Mouse (Mus musculus) liver, embryonic 12.5 days (tissue): ENCODE results near the gene Olfr777. TPM values are rescaled to one million over a fixed set of nuclear protein-coding genes. Genes with fewer than 3 reads are reported as not detected.
"Not testable (repeated sequence)": the region's sequence is repeated elsewhere in the genome, so short reads cannot be mapped to it uniquely, and the experiment has no call there.

Experiments
- ATAC-seq: fragments of 200-750 bp; cut with Nextera tagmentation; 2 replicates; pipeline ENCODE4 v1.8.0; 2017; ENCODE audit warnings: moderate number of reproducible peaks, mild to moderate bottlenecking, moderate library complexity
- H3K27ac ChIP-seq: fragments of 300-500 bp; sonication (generic); 2 replicates; pipeline ENCODE4 v1.5.1; 2016; ENCODE audit warnings: mild to moderate bottlenecking
- H3K27me3 ChIP-seq: fragments of 300-500 bp; sonication (generic); replicated peaks from 2 replicates; pipeline ENCODE4 v1.6.1; 2016; ENCODE audit warnings: mild to moderate bottlenecking, moderate library complexity
- H3K36me3 ChIP-seq: fragments of 300-500 bp; sonication (generic); 2 replicates; pipeline ENCODE4 v1.6.1; 2016; ENCODE audit warnings: mild to moderate bottlenecking, moderate library complexity
- H3K4me1 ChIP-seq: fragments of 300-500 bp; sonication (generic); 2 replicates; pipeline ENCODE4 v1.6.1; 2016
- H3K4me2 ChIP-seq: fragments of 300-500 bp; sonication (generic); 2 replicates; pipeline ENCODE4 v1.6.1; 2016; ENCODE audit warnings: mild to moderate bottlenecking, moderate library complexity
- H3K4me3 ChIP-seq: fragments of 300-500 bp; sonication (generic); 2 replicates; pipeline ENCODE4 v1.5.1; 2016; ENCODE audit warnings: mild to moderate bottlenecking, moderate library complexity
- H3K9ac ChIP-seq: fragments of 300-500 bp; sonication (generic); 2 replicates; pipeline ENCODE4 v1.6.1; 2016; ENCODE audit warnings: mild to moderate bottlenecking, moderate library complexity
- H3K9me3 ChIP-seq: fragments of 300-500 bp; sonication (generic); replicated peaks from 2 replicates; pipeline ENCODE4 v1.6.1; 2016; ENCODE audit warnings: mild to moderate bottlenecking, moderate library complexity
- WGBS: fragments of 180-500 bp; shearing (Covaris S2); methylation state at CpG from one replicate; pipeline ENCODE4 v1.1.7; 2016; ENCODE audit not compliant: insufficient replicate concordance; 5-methylcytosine and 5-hydroxymethylcytosine counted together
- polyA plus RNA-seq: library from polyadenylated mRNA; unstranded; fragments of >200 nt; fragmentation: Nextera tagmentation; extraction: Ambion mirVana; gene quantifications from 2 replicates; pipeline ENCODE4 v1.2.1, GENCODE M21; 2016

Olfr777 gene
- polyA plus RNA-seq = not detected in 2 replicates

DNA sequence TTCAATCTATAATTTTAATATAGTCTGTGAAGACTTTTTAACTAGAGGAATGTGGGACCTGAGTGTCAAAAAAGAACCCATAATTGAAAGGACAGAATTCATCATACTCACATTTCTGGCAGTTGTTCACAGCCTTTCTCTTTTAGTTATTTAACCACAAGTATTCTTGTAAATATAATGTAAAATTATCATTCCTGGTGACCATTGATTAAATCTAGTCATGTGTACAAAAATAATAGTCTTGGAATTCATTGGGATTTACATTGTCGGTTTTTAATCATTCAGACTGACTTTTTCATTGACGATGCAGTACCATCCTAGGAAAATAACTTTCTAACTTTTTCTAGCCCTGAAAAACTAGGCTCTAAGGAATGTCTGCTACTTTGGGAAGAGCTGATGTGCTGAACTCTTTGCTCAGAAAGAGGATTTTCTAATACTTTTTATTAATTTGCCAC is at the start of gene Olfr777:
Gene Olfr777 (minus strand): TSS at position 405 of the 455 bp plus-strand sequence.
- WGBS = 67% methylated on average over 2 of the region's 2 CpGs
- H3K36me3 ChIP-seq = no peaks in the 10 kb centered on the region
- no peak within 1 kb of the TSS for H3K4me2 ChIP-seq
- no peaks in the 10 kb centered on the region for H3K27me3 ChIP-seq
- H3K9ac ChIP-seq = no peak within 1 kb of the TSS
- no peak within 1 kb of the TSS for H3K4me3 ChIP-seq
- no peak for ATAC-seq
- H3K9me3 ChIP-seq = no peaks in the 10 kb centered on the region
- no peak within 1 kb of the TSS for H3K27ac ChIP-seq
- H3K4me1 ChIP-seq = no peaks in the 10 kb centered on the region

- Histone ChIP-seq H3K36me3 (no peaks in the 10 kb centered on the region), H3K27ac (no peak within 1 kb of the TSS), H3K9me3 (no peaks in the 10 kb centered on the region), H3K4me1 (no peaks in the 10 kb centered on the region), H3K27me3 (no peaks in the 10 kb centered on the region), H3K4me3 (no peak within 1 kb of the TSS), H3K4me2 (no peak within 1 kb of the TSS), H3K9ac (no peak within 1 kb of the TSS)
- 53% methylated on average over 3 of the region's 3 CpGs for WGBS
- no peak for ATAC-seq
Measured at GRCm38 (mm10) chr10:129317817-129318216, 46.5 kb upstream of the Olfr777 start, which contains the start of gene Olfr780. Gene Olfr780, plus strand, starts transcription at chr10:129318117.

- H3K4me3 ChIP-seq, H3K4me1 ChIP-seq, H3K27me3 ChIP-seq, H3K9ac ChIP-seq, ATAC-seq, H3K36me3 ChIP-seq, H3K27ac ChIP-seq, H3K9me3 ChIP-seq, H3K4me2 ChIP-seq: not testable (repeated sequence)
- no CpG with 5 or more reads among the region's 1 CpGs for WGBS
Measured at GRCm38 (mm10) chr10:129313521-129313920, 42.2 kb upstream of the Olfr777 start.

GRCm38 (mm10) chr10:129312973-129313372 is 41.7 kb upstream of the Olfr777 start:
- not testable (repeated sequence) for H3K36me3 ChIP-seq, H3K4me2 ChIP-seq, ATAC-seq, H3K9ac ChIP-seq, H3K27ac ChIP-seq, H3K4me3 ChIP-seq, H3K9me3 ChIP-seq, H3K4me1 ChIP-seq, H3K27me3 ChIP-seq
- WGBS = 33% methylated on average over 1 of the region's 1 CpGs

DNA sequence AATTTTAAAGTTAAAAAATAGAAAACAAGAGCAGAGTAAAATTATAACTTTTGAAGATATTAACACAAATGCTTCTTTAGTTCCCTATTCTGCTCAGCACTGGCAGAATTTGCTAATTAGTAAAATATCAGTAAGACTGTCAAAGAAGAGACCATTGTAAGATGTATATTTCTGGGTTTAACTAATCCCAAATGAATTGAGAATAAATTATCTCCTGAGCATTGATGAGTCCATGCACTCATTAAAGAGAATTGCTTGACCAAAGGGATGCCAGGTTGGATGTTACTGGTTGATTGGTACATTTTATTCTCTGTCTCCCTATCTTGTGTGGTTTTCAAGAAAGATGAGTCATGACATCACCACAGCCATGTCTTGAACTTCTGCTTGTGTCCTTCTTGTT is 12.5 kb downstream of the Olfr777 start, which contains the start of gene Olfr776:
Gene Olfr776 (plus strand): TSS at position 301 of the 400 bp plus-strand sequence.
- Histone ChIP-seq H3K4me2 (no peak within 1 kb of the TSS), H3K9ac (no peak within 1 kb of the TSS), H3K9me3 (no peaks in the 10 kb centered on the region), H3K4me1 (no peaks in the 10 kb centered on the region), H3K27ac (no peak within 1 kb of the TSS), H3K27me3 (no peaks in the 10 kb centered on the region), H3K4me3 (no peak within 1 kb of the TSS), H3K36me3 (no peaks in the 10 kb centered on the region)
- no peak for ATAC-seq

- no peaks in the 10 kb centered on the region for H3K27me3 ChIP-seq
Measured at GRCm38 (mm10) chr10:129248112-129248511, 23.2 kb downstream of the Olfr777 start, which contains the start of gene Olfr775. Gene Olfr775, plus strand, starts transcription at chr10:129248412.

DNA sequence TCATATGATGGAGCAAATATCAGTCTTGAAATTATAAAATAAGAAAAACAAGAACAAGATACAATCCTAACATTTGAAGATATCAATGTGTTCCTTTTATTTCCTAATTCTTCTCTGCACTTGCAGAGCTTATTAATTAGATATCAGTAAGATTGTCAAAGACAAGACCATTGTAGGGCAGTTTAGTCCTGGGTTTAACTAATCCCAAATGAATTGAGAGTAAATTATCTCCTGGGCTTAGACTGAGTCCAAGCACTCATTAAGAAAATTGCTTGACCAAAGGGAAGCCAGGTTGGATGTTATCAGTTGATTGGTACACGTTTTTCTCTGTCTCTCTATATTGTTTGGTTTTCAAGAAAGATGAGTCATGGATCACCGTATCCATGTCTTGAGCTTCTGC is 35.4 kb downstream of the Olfr777 start, which contains the start of gene Olfr774:
Gene Olfr774 (plus strand): TSS at position 301 of the 400 bp plus-strand sequence.
- H3K4me1 ChIP-seq = no peaks in the 10 kb centered on the region
- H3K36me3 ChIP-seq = no peaks in the 10 kb centered on the region
- no peak within 1 kb of the TSS for H3K4me2 ChIP-seq
- no peak within 1 kb of the TSS for H3K9ac ChIP-seq
- H3K27me3 ChIP-seq = no peaks in the 10 kb centered on the region
- WGBS = 44% methylated on average over 2 of the region's 2 CpGs
- H3K27ac ChIP-seq = no peak within 1 kb of the TSS
- ATAC-seq = no peak
- no peak within 1 kb of the TSS for H3K4me3 ChIP-seq
- peaks cover 9% of the 10 kb centered on the region for H3K9me3 ChIP-seq

More at GRCm38 (mm10) chr10:129248112-129248511, 23.2 kb downstream of the Olfr777 start, which contains the start of gene Olfr775:
- H3K36me3 ChIP-seq = no peaks in the 10 kb centered on the region
- H3K9me3 ChIP-seq = no peaks in the 10 kb centered on the region; the same call in 1 of the 2 replicates
- H3K4me1 ChIP-seq = no peaks in the 10 kb centered on the region
- H3K27ac ChIP-seq = no peak within 1 kb of the TSS
- ATAC-seq = no peak
- 46% methylated on average over 3 of the region's 3 CpGs for WGBS
- H3K4me2 ChIP-seq = no peak within 1 kb of the TSS
- no peak within 1 kb of the TSS for H3K4me3 ChIP-seq
- no peak within 1 kb of the TSS for H3K9ac ChIP-seq

DNA sequence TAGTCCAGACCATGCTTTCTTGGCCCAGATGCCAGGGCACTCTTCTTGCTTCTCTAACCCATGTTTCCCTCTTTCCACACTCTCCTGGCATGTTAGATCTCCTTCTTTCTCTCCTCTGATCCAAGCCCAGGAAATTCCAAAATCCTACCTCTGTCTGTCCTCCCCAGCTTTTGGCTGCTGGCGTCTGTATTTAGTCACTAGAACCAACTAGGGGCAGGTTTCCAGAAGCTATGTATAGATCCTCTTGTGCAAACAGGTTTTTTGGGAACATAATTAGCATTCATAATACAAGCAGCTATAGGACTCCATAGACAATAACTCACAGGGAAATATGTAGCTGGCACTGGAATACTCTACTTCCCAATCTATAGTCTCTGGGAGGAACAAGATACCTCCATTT is 40.5 kb downstream of the Olfr777 start:
- H3K36me3 ChIP-seq = no peaks in the 10 kb centered on the region
- no peaks in the 10 kb centered on the region for H3K27me3 ChIP-seq
- 63% methylated on average over 1 of the region's 1 CpGs for WGBS

More for the DNA sequence above, 40.5 kb downstream of the Olfr777 start:
- Histone ChIP-seq H3K4me1 (no peaks in the 10 kb centered on the region), H3K4me2 (no peak overlapping the region), H3K27ac (no peak overlapping the region), H3K4me3 (no peak overlapping the region), H3K9me3 (peaks cover 30% of the 10 kb centered on the region), H3K9ac (no peak overlapping the region)
- ATAC-seq = no peak

Other genes starting within 250 kb of the Olfr777 start
- gene Olfr764-ps1, start 231.6 kb downstream of the Olfr777 start, polyA plus RNA-seq = not detected in 2 replicates
- gene Olfr765, start 221.5 kb downstream of the Olfr777 start, polyA plus RNA-seq = not detected in 2 replicates
- gene Olfr766-ps1, start 202.5 kb downstream of the Olfr777 start, polyA plus RNA-seq = not detected in 2 replicates
- not detected in 2 replicates for gene Olfr767, start 188.6 kb downstream of the Olfr777 start, polyA plus RNA-seq
- gene Olfr768, start 172.1 kb downstream of the Olfr777 start, polyA plus RNA-seq = not detected in 2 replicates
- gene Olfr769, start 153.6 kb downstream of the Olfr777 start, polyA plus RNA-seq = not detected in 2 replicates
- gene Olfr770, start 132.5 kb downstream of the Olfr777 start, polyA plus RNA-seq = not detected in 2 replicates
- not detected in 2 replicates for gene Olfr771, start 106.7 kb downstream of the Olfr777 start, polyA plus RNA-seq
- gene Olfr772, start 93.6 kb downstream of the Olfr777 start, polyA plus RNA-seq = not detected in 2 replicates
- gene Olfr773, start 84.1 kb downstream of the Olfr777 start, polyA plus RNA-seq = not detected in 2 replicates
- not detected in 2 replicates for gene Olfr774, start 35.3 kb downstream of the Olfr777 start, polyA plus RNA-seq
- not detected in 2 replicates for gene Olfr775, start 23.1 kb downstream of the Olfr777 start, polyA plus RNA-seq
- gene Olfr776, start 12.4 kb downstream of the Olfr777 start, polyA plus RNA-seq = not detected in 2 replicates
- not detected in 2 replicates for gene Olfr780, start 46.6 kb upstream of the Olfr777 start, polyA plus RNA-seq
- not detected in 2 replicates for gene Olfr781, start 57.4 kb upstream of the Olfr777 start, polyA plus RNA-seq
- not detected in 2 replicates for gene Olfr782, start 77.4 kb upstream of the Olfr777 start, polyA plus RNA-seq
- not detected in 2 replicates for gene Olfr784, start 112.6 kb upstream of the Olfr777 start, polyA plus RNA-seq
- gene Olfr785, start 133.9 kb upstream of the Olfr777 start, polyA plus RNA-seq = not detected in 2 replicates
- not detected in 2 replicates for gene Olfr786, start 155.8 kb upstream of the Olfr777 start, polyA plus RNA-seq
- not detected in 2 replicates for gene Olfr787, start 190.4 kb upstream of the Olfr777 start, polyA plus RNA-seq
- not detected in 2 replicates for gene Olfr788, start 199.5 kb upstream of the Olfr777 start, polyA plus RNA-seq
- not detected in 2 replicates for gene Olfr789, start 213.3 kb upstream of the Olfr777 start, polyA plus RNA-seq
- not detected in 2 replicates for gene Olfr790, start 227.0 kb upstream of the Olfr777 start, polyA plus RNA-seq